Mouse (Mus musculus): ENCODE data around the gene Tmbim1. TPM values are rescaled to one million over a fixed set of nuclear protein-coding genes. Genes with fewer than 3 reads are reported as not detected.

The Tmbim1 gene
- polyA plus RNA-seq, 1 experiment from 2014 or later = 29.2 TPM

- H3K27ac ChIP-seq (ENCODE audit: low read depth, low read length) = no peak overlapping the region
- H3K27me3 ChIP-seq (ENCODE audit: control insufficient read depth, insufficient read depth, low read length) = no peaks in the 10 kb centered on the region
- no peaks in the 10 kb centered on the region for H3K9me3 ChIP-seq (replicated peaks; ENCODE audit: control insufficient read depth, low read length)
- H3K4me1 ChIP-seq (ENCODE audit: control insufficient read depth, insufficient read depth, low read length) = peaks cover 3% of the 10 kb centered on the region
- H3K4me2 ChIP-seq = no peak overlapping the region
- no peak for ATAC-seq (replicated peaks; ENCODE audit: insufficient number of reproducible peaks, low FRiP score, low TSS enrichment)
- 77% methylated on average over 3 of the region's 3 CpGs for WGBS (ENCODE audit: insufficient replicate concordance)
- no peak overlapping the region for H3K9ac ChIP-seq (ENCODE audit: low read depth, low read length)
- H3K36me3 ChIP-seq (ENCODE audit: control insufficient read depth, insufficient read depth, low read length) = no peaks in the 10 kb centered on the region
- no peak overlapping the region for H3K4me3 ChIP-seq (ENCODE audit: low read depth, low read length)
Measured at GRCm38 (mm10) chr1:74314796-74315195, 9.4 kb upstream of the Tmbim1 start.

GRCm38 (mm10) chr1:74313049-74313692 lies 7.7 kb upstream of the Tmbim1 start:
- no peak for ATAC-seq (replicated peaks; ENCODE audit: insufficient number of reproducible peaks, low FRiP score, low TSS enrichment)

GRCm38 (mm10) chr1:74309767-74310166 lies 4.3 kb upstream of the Tmbim1 start:
- H3K4me1 ChIP-seq (ENCODE audit: control insufficient read depth, insufficient read depth, low read length) = peaks cover 10% of the 10 kb centered on the region

More at GRCm38 (mm10) chr1:74313049-74313692, 7.7 kb upstream of the Tmbim1 start:
- Histone ChIP-seq H3K27ac (ENCODE audit: low read depth, low read length) (0 out of 2 replicates have a peak overlapping the region, but pooled peaks have one; percentile 29), H3K4me2 (no peak overlapping the region), H3K4me3 (ENCODE audit: low read depth, low read length) (no peak overlapping the region), H3K36me3 (ENCODE audit: control insufficient read depth, insufficient read depth, low read length) (no peaks in the 10 kb centered on the region), H3K9ac (ENCODE audit: low read depth, low read length) (no peak overlapping the region), H3K27me3 (ENCODE audit: control insufficient read depth, insufficient read depth, low read length) (no peaks in the 10 kb centered on the region), H3K4me1 (ENCODE audit: control insufficient read depth, insufficient read depth, low read length) (peaks cover 10% of the 10 kb centered on the region), H3K9me3 (replicated peaks; ENCODE audit: control insufficient read depth, low read length) (no peaks in the 10 kb centered on the region)
- whole genome bisulfite sequencing (ENCODE audit: insufficient replicate concordance) = 1% methylated on average over 3 of the region's 3 CpGs

GRCm38 (mm10) chr1:74308001-74308964 lies 2.9 kb upstream of the Tmbim1 start:
- Histone ChIP-seq H3K9me3 (replicated peaks; ENCODE audit: control insufficient read depth, low read length) (no peaks in the 10 kb centered on the region), H3K27me3 (ENCODE audit: control insufficient read depth, insufficient read depth, low read length) (no peaks in the 10 kb centered on the region), H3K9ac (ENCODE audit: low read depth, low read length) (no peak overlapping the region), H3K27ac (ENCODE audit: low read depth, low read length) (no peak overlapping the region), H3K4me1 (ENCODE audit: control insufficient read depth, insufficient read depth, low read length) (peaks cover 12% of the 10 kb centered on the region), H3K36me3 (ENCODE audit: control insufficient read depth, insufficient read depth, low read length) (no peaks in the 10 kb centered on the region), H3K4me3 (ENCODE audit: low read depth, low read length) (no peak overlapping the region), H3K4me2 (no peak overlapping the region)
- no peak for ATAC-seq (replicated peaks; ENCODE audit: insufficient number of reproducible peaks, low FRiP score, low TSS enrichment)
- WGBS (ENCODE audit: insufficient replicate concordance) = 68% methylated on average over 10 of the region's 10 CpGs

More at GRCm38 (mm10) chr1:74309767-74310166, 4.3 kb upstream of the Tmbim1 start:
- Histone ChIP-seq H3K4me3 (ENCODE audit: low read depth, low read length) (no peak overlapping the region), H3K36me3 (ENCODE audit: control insufficient read depth, insufficient read depth, low read length) (no peaks in the 10 kb centered on the region), H3K27me3 (ENCODE audit: control insufficient read depth, insufficient read depth, low read length) (no peaks in the 10 kb centered on the region), H3K27ac (ENCODE audit: low read depth, low read length) (peak overlapping the region; percentile 84), H3K4me2 (no peak overlapping the region), H3K9me3 (replicated peaks; ENCODE audit: control insufficient read depth, low read length) (no peaks in the 10 kb centered on the region), H3K9ac (ENCODE audit: low read depth, low read length) (0 out of 2 replicates have a peak overlapping the region, but pooled peaks have one; percentile 46)
- peak; percentile 71; the same call in 1 of the 2 replicates for ATAC-seq (replicated peaks; ENCODE audit: insufficient number of reproducible peaks, low FRiP score, low TSS enrichment)
- 13% methylated on average over 3 of the region's 3 CpGs for WGBS (ENCODE audit: insufficient replicate concordance)

- WGBS (ENCODE audit: insufficient replicate concordance) = 96% methylated on average over 1 of the region's 1 CpGs
- Histone ChIP-seq H3K4me3 (ENCODE audit: low read depth, low read length) (no peak overlapping the region), H3K4me1 (ENCODE audit: control insufficient read depth, insufficient read depth, low read length) (peaks cover 18% of the 10 kb centered on the region), H3K27ac (ENCODE audit: low read depth, low read length) (no peak overlapping the region), H3K36me3 (ENCODE audit: control insufficient read depth, insufficient read depth, low read length) (no peaks in the 10 kb centered on the region), H3K27me3 (ENCODE audit: control insufficient read depth, insufficient read depth, low read length) (no peaks in the 10 kb centered on the region), H3K4me2 (no peak overlapping the region), H3K9ac (ENCODE audit: low read depth, low read length) (no peak overlapping the region), H3K9me3 (replicated peaks; ENCODE audit: control insufficient read depth, low read length) (no peaks in the 10 kb centered on the region)
- no peak for ATAC-seq (replicated peaks; ENCODE audit: insufficient number of reproducible peaks, low FRiP score, low TSS enrichment)
Measured at GRCm38 (mm10) chr1:74307146-74307545, 1.7 kb upstream of the Tmbim1 start.

- WGBS (ENCODE audit: insufficient replicate concordance) = 64% methylated on average over 4 of the region's 4 CpGs
- Histone ChIP-seq H3K27ac (ENCODE audit: low read depth, low read length) (no peak overlapping the region), H3K4me3 (ENCODE audit: low read depth, low read length) (no peak overlapping the region), H3K9me3 (replicated peaks; ENCODE audit: control insufficient read depth, low read length) (no peaks in the 10 kb centered on the region), H3K4me2 (no peak overlapping the region), H3K4me1 (ENCODE audit: control insufficient read depth, insufficient read depth, low read length) (peaks cover 24% of the 10 kb centered on the region), H3K27me3 (ENCODE audit: control insufficient read depth, insufficient read depth, low read length) (no peaks in the 10 kb centered on the region), H3K9ac (ENCODE audit: low read depth, low read length) (no peak overlapping the region), H3K36me3 (ENCODE audit: control insufficient read depth, insufficient read depth, low read length) (no peaks in the 10 kb centered on the region)
- no peak for ATAC-seq (replicated peaks; ENCODE audit: insufficient number of reproducible peaks, low FRiP score, low TSS enrichment)
Measured at GRCm38 (mm10) chr1:74304946-74305345, 476 bp downstream of the Tmbim1 start.

GRCm38 (mm10) chr1:74304339-74304790 lies 1.1 kb downstream of the Tmbim1 start:
- Histone ChIP-seq H3K27me3 (ENCODE audit: control insufficient read depth, insufficient read depth, low read length) (no peaks in the 10 kb centered on the region), H3K9me3 (replicated peaks; ENCODE audit: control insufficient read depth, low read length) (no peaks in the 10 kb centered on the region), H3K36me3 (ENCODE audit: control insufficient read depth, insufficient read depth, low read length) (no peaks in the 10 kb centered on the region), H3K9ac (ENCODE audit: low read depth, low read length) (peak overlapping the region; percentile 93), H3K4me3 (ENCODE audit: low read depth, low read length) (peak overlapping the region; percentile 73), H3K27ac (ENCODE audit: low read depth, low read length) (peak overlapping the region; percentile 87), H3K4me2 (peak overlapping the region; percentile 85), H3K4me1 (ENCODE audit: control insufficient read depth, insufficient read depth, low read length) (peaks cover 24% of the 10 kb centered on the region)
- ATAC-seq (replicated peaks; ENCODE audit: insufficient number of reproducible peaks, low FRiP score, low TSS enrichment) = no peak
- WGBS (ENCODE audit: insufficient replicate concordance) = 7% methylated on average over 12 of the region's 12 CpGs

GRCm38 (mm10) chr1:74303509-74304338 lies 1.7 kb downstream of the Tmbim1 start:
- under 1% methylated on average over 56 of the region's 56 CpGs for WGBS (ENCODE audit: insufficient replicate concordance)
- peak; percentile 85 for ATAC-seq (replicated peaks; ENCODE audit: insufficient number of reproducible peaks, low FRiP score, low TSS enrichment)
- peaks cover 27% of the 10 kb centered on the region for H3K4me1 ChIP-seq (ENCODE audit: control insufficient read depth, insufficient read depth, low read length)

More at GRCm38 (mm10) chr1:74303509-74304338, 1.7 kb downstream of the Tmbim1 start:
- H3K9me3 ChIP-seq (replicated peaks; ENCODE audit: control insufficient read depth, low read length) = no peaks in the 10 kb centered on the region
- H3K27me3 ChIP-seq (ENCODE audit: control insufficient read depth, insufficient read depth, low read length) = no peaks in the 10 kb centered on the region
- H3K9ac ChIP-seq (ENCODE audit: low read depth, low read length) = peak overlapping the region; percentile 93
- peak overlapping the region; percentile 87 for H3K27ac ChIP-seq (ENCODE audit: low read depth, low read length)
- H3K4me2 ChIP-seq = peak overlapping the region; percentile 85
- H3K36me3 ChIP-seq (ENCODE audit: control insufficient read depth, insufficient read depth, low read length) = no peaks in the 10 kb centered on the region
- H3K4me3 ChIP-seq (ENCODE audit: low read depth, low read length) = peak overlapping the region; percentile 73

Measured in heart, embryonic 11.5 days (tissue).